Comparison of ENCODE assay signal across 8 mouse cellular contexts in genomic region chr1:64078011-64078746, GRCm38 (mm10). TPM values are rescaled to one million over a fixed set of nuclear protein-coding genes. Genes with fewer than 3 reads are reported as not detected.
DNase-seq lines count a peak whose midpoint lies in the region; ATAC-seq lines count a peak whose summit lies in the region.
"Had no signal": no experiment of that assay in that cellular context is flagged by ENCODE, and none has a peak within 500 bp of the region (broad histone marks: within the 10 kb centered on the region; RNA-seq: fewer than 3 reads in every experiment).

No protein-coding gene starts in this region.

- H3K36me3 ChIP-seq in neural tube, embryonic 14.5 days (ENCODE audit: control insufficient read depth, insufficient read depth, low read length), result peaks cover 12% of the 10 kb centered on the region
- peaks cover 9% of the 10 kb centered on the region for H3K36me3 ChIP-seq in neural tube, embryonic 15.5 days
- H3K36me3 ChIP-seq in forebrain, embryonic 14.5 days (ENCODE audit: control insufficient read depth, insufficient read depth, low read length), result peaks cover 16% of the 10 kb centered on the region; the same call in 1 of the 2 replicates
- H3K36me3 ChIP-seq in kidney, embryonic 15.5 days, result peaks cover 40% of the 10 kb centered on the region

- no peak overlapping the region for H3K4me2 ChIP-seq in neural tube, embryonic 14.5 days (ENCODE audit: low read depth, low read length)
- no peak overlapping the region for H3K4me2 ChIP-seq in neural tube, embryonic 15.5 days
- no peak overlapping the region for H3K4me2 ChIP-seq in forebrain, embryonic 14.5 days (ENCODE audit: low read length)
- H3K4me2 ChIP-seq in kidney, embryonic 15.5 days, result no peak overlapping the region
- H3K4me2 ChIP-seq: lung, embryonic 15.5 days had no signal

- H3K4me1 ChIP-seq in neural tube, embryonic 14.5 days (ENCODE audit: control insufficient read depth, insufficient read depth, low read length), result peaks cover 17% of the 10 kb centered on the region; the same call in 1 of the 2 replicates
- H3K4me1 ChIP-seq in neural tube, embryonic 15.5 days, result peaks cover 43% of the 10 kb centered on the region
- peaks cover 22% of the 10 kb centered on the region for H3K4me1 ChIP-seq in forebrain, embryonic 14.5 days (ENCODE audit: control insufficient read depth, insufficient read depth, low read length)
- H3K4me1 ChIP-seq in kidney, embryonic 15.5 days, result peaks cover 10% of the 10 kb centered on the region; the same call in 1 of the 2 replicates

- WGBS in neural tube, embryonic 14.5 days, result 68% methylated on average over 9 of the region's 9 CpGs
- 61% methylated on average over 9 of the region's 9 CpGs for WGBS in neural tube, embryonic 15.5 days
- WGBS in forebrain, embryonic 14.5 days, result 48% methylated on average over 9 of the region's 9 CpGs
- WGBS in kidney, embryonic 15.5 days, result 75% methylated on average over 9 of the region's 9 CpGs

- no peaks in the 10 kb centered on the region for H3K27me3 ChIP-seq in neural tube, embryonic 14.5 days (ENCODE audit: control insufficient read depth, insufficient read depth, low read length)
- no peaks in the 10 kb centered on the region for H3K27me3 ChIP-seq in neural tube, embryonic 15.5 days (replicated peaks)
- H3K27me3 ChIP-seq in forebrain, embryonic 14.5 days (replicated peaks; ENCODE audit: control insufficient read depth, insufficient read depth, low read length), result no peaks in the 10 kb centered on the region
- no peaks in the 10 kb centered on the region for H3K27me3 ChIP-seq in kidney, embryonic 15.5 days
- H3K27me3 ChIP-seq: lung, embryonic 15.5 days had no signal

- H3K27ac ChIP-seq in neural tube, embryonic 14.5 days (ENCODE audit: low read depth, low read length), result no peak overlapping the region
- H3K27ac ChIP-seq in neural tube, embryonic 15.5 days (replicated peaks), result no peak overlapping the region
- no peak overlapping the region; the same call in 1 of the 2 replicates for H3K27ac ChIP-seq in forebrain, embryonic 14.5 days (ENCODE audit: low read depth, low read length)
- no peak overlapping the region for H3K27ac ChIP-seq in kidney, embryonic 15.5 days
- H3K27ac ChIP-seq: lung, embryonic 15.5 days had no signal

- DNase-seq in forebrain, embryonic 14.5 days (ENCODE audit: low spot score), result peak; percentile 42
- DNase-seq in frontal cortex, postnatal 10 days (ENCODE audit: low spot score in 2 of 2), result no peak
- no peak for DNase-seq in frontal cortex, postnatal 25 days (ENCODE audit: low spot score in 2 of 2)

- H3K4me3 ChIP-seq in neural tube, embryonic 14.5 days (ENCODE audit: low read depth, low read length), result no peak overlapping the region
- H3K4me3 ChIP-seq in neural tube, embryonic 15.5 days (replicated peaks), result no peak overlapping the region
- no peak overlapping the region for H3K4me3 ChIP-seq in forebrain, embryonic 14.5 days (ENCODE audit: low read depth, low read length)
- H3K4me3 ChIP-seq in kidney, embryonic 15.5 days (replicated peaks), result no peak overlapping the region
- H3K4me3 ChIP-seq: lung, embryonic 15.5 days had no signal

- no peaks in the 10 kb centered on the region for H3K9me3 ChIP-seq in neural tube, embryonic 14.5 days (ENCODE audit: control insufficient read depth, low read length)
- no peaks in the 10 kb centered on the region for H3K9me3 ChIP-seq in neural tube, embryonic 15.5 days (replicated peaks)
- H3K9me3 ChIP-seq in forebrain, embryonic 14.5 days (replicated peaks; ENCODE audit: control insufficient read depth, low read length), result no peaks in the 10 kb centered on the region
- H3K9me3 ChIP-seq in kidney, embryonic 15.5 days (replicated peaks), result no peaks in the 10 kb centered on the region
- H3K9me3 ChIP-seq: lung, embryonic 15.5 days had no signal

- ATAC-seq in neural tube, embryonic 14.5 days (ENCODE audit: low read depth), result peak; percentile 19; the same call in 1 of the 2 replicates
- no peak; the same call in 1 of the 2 replicates for ATAC-seq in neural tube, embryonic 15.5 days (ENCODE audit: low FRiP score)
- no peak for ATAC-seq in forebrain, embryonic 14.5 days
- ATAC-seq in kidney, embryonic 15.5 days (replicated peaks; ENCODE audit: low FRiP score), result 0 out of 2 replicates have a peak, but pooled peaks have one; percentile 9
- ATAC-seq in megakaryocyte-erythroid progenitor cell, adult 5-6 weeks (replicated peaks; ENCODE audit: low FRiP score, low TSS enrichment, poor library complexity, severe bottlenecking), result 0 out of 2 replicates have a peak, but pooled peaks have one; percentile 41

- H3K9ac ChIP-seq in neural tube, embryonic 14.5 days (replicated peaks; ENCODE audit: low read depth, low read length), result no peak overlapping the region
- H3K9ac ChIP-seq in neural tube, embryonic 15.5 days (replicated peaks), result no peak overlapping the region
- H3K9ac ChIP-seq in forebrain, embryonic 14.5 days (ENCODE audit: low read length), result no peak overlapping the region
- H3K9ac ChIP-seq in kidney, embryonic 15.5 days, result no peak overlapping the region
- H3K9ac ChIP-seq: lung, embryonic 15.5 days had no signal

RNA-seq across cellular contexts. Expression of gene Klf7, which starts 43.9 kb away (rescaled TPM):
- 71.4 and 78.3 TPM in 2 replicates for polyA plus RNA-seq in neural tube, embryonic 14.5 days (2014; fragmentation: Nextera tagmentation; extraction: Ambion mirVana)
- 69.6 and 82.2 TPM in 2 replicates for polyA plus RNA-seq in neural tube, embryonic 15.5 days (2015; fragmentation: Nextera tagmentation; extraction: Ambion mirVana)
- polyA plus RNA-seq in forebrain, embryonic 14.5 days (2014; fragmentation: Nextera tagmentation; extraction: Ambion mirVana), result 63.1 and 91.4 TPM in 2 replicates
- 23.3 and 23.9 TPM in 2 replicates for polyA plus RNA-seq in kidney, embryonic 15.5 days (2015; fragmentation: Nextera tagmentation; extraction: Ambion mirVana)
- 3.7 and 5.1 TPM in 2 replicates for total RNA-seq in megakaryocyte-erythroid progenitor cell, adult 5-6 weeks (2014; fragmentation: Nextera tagmentation)
- total RNA-seq in megakaryocyte-erythroid progenitor cell, adult 5-6 weeks (2017), result 3.0 and 3.7 TPM in 2 replicates

Comparison
In these comparisons a context has a peak if more than half of its experiments do, and no peak if none do; other contexts are left out.
1. ATAC-seq: peak in neural tube, embryonic 14.5 days (single experiment), kidney, embryonic 15.5 days (single experiment) and megakaryocyte-erythroid progenitor cell, adult 5-6 weeks (single experiment); none in neural tube, embryonic 15.5 days (single experiment) and forebrain, embryonic 14.5 days (single experiment).